Mouse (Mus musculus): ENCODE measurements around the gene Birc6.
A peak's percentile ranks its signal among the peaks of the same experiment; 100 is the strongest.

Gene Birc6

DNA sequence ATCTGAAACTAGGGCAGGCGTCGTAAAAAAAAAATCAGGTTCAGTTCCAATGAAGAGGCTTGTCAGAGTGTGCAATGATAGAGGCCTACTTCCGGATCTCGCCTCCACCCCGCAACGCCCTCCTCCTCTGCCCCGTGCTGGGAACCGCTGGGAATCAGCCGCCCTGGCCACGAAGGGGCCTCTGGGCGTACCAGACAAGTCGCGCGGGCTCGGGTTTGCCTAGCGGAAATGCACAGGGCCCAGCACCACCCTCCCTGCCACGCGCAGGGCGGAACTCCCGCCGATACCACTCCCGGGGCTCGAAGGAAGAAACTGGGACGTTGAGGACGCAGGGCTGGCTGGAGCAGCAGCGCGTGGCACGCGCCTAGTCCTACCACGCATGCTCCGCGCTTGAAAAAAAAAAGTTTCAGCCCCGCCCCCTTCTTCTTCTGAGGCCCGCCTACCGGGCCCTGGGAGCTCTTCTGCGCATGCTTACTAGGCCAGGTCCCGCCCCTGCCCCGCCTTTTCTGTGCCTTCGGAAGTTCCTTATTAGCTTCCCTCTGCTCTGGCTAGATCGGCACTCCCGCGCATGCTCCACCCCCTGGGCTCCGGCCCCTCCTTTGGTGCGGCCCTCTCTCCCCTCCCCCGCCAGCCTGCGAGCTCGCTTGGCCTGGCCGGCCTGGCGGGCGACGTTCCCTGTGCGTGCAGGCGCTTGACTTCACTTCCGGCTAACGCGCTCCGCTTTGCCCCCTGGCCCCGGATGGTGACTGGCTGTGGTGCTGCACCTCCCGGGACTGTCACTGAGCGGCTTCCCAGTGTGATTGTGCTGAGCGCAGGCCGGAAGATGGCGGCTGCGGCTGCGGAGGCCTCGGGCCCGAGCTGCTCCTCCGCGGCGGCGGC lies at the start of gene Birc6:
Gene Birc6, plus strand, starts transcription at position 567 of the 879 bp plus-strand sequence.
- peak; percentile 100 for DNase-seq (ENCODE audit: low spot score)

DNA sequence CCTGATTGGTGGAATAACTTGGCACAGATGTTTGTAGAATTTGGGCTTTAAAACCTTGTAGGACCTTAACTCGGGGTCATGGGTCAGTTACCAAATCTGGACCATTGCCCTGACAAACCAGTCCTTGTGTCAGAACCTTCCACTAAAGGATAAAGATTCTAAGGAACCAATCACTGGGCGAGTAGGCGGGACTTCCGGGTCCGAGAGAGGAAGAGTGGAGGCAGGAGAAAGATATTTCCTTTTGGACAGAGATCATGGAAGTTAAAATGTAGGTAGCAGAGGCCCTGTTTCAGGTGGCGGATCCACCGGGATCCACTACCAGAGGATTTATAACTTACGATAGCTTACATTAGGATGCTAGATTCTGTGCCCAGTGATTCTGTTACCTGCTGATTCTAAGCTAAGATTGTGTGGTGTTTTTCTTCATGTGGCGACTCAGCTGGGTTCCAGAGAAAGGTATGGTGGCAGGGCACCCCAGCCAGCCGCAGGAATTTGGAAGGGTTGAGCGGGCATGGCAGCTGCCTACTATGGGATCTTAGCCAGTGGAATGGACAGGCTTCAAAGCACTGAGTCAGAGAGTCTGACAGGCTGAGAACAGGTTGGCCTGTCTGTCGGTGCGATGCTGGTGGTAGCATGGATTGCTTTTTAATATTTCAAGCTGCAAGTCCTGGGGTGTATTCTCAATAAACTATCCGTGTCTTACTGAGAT lies 47.6 kb upstream of the Birc6 start:
- no peak for DNase-seq (ENCODE audit: low spot score)

DNA sequence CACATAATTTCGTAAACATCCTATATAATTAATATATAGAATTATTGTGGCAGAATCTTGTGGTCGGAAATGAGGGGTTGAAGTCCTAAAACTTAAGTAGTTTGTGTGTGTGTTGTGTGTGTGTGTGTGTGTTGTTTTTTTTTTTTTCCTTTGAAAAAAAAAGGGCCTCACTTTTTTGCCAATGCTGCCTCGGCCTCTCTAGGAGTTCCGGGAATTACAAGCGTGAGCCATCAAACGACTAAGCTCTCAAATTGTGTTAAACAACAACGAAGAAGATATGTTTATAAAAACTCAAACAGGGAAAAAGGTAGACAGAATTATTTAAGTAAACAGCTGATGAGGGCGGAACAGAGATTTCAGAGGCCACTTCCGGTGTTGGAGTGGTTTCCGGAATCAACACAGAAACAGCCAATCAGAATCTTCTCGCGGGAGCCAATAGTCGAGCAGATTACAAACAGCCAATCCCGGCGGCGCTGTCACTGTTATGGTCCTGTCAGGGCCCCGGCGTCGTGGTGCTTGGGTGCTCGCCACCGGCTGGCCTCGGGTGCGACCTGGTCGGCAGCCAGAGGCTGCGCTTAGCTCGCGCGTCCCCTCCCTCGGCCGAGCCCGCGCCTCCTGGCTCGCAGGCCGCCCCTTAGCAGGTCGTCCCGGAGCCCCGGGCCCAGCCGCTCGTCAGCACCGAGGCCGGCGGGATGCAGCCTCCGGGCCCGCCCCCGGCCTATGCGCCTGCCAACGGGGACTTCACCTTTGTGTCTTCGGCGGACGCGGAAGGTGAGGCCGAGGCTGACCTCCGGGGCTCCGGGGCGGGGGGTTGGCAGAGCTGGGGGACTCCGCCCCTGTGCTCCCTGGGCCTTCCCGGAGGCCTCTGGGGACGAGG lies 38.8 kb upstream of the Birc6 start, which contains the start of gene Yipf4:
Gene Yipf4, plus strand, starts transcription at position 470 of the 877 bp plus-strand sequence.
- DNase-seq (ENCODE audit: low spot score): peak; percentile 99

DNA sequence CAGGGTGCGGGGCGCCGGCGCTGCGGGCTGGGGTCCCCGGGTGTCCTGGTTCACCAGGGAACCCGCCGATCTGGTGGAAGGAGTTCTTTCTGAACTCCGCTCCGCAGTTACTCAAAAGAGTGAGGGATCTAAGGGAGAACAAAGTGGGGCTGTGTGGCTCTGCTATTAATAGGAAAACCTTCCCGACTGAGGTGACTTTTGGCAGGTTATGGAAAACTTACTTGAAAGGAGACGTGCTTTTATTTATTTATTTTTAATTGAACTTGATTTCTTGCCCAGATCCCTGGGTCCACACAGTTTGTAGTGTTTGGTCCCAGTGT lies 38.2 kb upstream of the Birc6 start:
- DNase-seq (ENCODE audit: low spot score): no peak

DNA sequence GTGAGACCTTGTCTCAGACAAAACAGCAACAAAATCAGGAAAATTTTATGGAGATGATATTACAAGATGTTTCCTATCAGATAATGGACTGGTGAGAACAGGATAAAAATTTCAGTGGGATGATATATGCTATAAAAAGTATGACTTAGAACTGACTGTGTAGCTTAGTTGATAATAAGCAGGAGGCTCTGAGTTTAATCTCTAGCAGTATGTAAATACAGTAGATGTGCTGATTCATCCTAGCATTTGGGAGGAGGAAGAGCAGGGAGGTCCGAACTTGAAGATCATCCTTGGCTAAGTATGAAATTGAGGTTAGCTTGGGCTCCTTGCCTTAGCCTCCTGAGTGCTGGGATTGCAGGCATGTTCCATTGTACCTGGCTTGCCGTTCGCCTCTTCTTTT lies 36.5 kb upstream of the Birc6 start:
- DNase-seq (ENCODE audit: low spot score): peak; percentile 31

DNA sequence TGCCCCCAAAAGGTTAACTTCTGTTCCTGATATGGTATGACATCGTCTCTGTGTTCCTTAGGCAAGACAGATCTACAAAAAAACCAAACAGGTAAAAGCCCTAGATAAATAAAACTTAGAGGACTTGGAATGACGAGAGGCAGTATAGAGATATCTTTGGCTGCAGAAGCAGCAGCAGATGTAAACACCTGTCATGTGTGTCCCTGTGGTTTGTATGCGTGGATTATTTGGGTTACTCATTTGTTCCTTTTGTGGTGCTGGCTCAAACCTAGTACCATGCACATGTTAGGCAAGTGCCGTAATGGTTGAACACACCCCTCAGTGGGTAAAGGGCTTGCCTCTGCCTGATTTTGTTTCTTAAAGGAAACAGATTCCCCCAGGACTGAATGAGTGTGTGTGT lies 27.9 kb upstream of the Birc6 start:
- DNase-seq (ENCODE audit: low spot score): no peak

DNA sequence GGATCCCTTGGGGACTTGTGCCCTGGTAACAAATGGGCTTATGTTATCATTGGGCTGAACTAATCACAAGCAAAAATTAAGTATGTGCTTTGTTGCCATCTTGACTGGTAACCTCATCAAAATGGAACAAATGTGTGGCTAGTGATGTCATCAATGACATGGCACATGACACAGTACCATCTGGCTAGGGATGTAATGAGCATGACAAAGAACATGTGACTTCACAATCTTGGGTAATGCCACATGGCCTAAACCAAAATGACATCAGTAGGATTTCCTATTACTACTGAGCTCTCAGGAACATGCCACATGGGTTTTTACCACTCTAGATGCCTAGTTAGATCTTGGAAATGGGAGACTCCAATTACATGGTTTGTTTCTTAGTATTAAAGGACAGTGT lies 27.0 kb upstream of the Birc6 start:
- DNase-seq (ENCODE audit: low spot score): peak; percentile 58

DNA sequence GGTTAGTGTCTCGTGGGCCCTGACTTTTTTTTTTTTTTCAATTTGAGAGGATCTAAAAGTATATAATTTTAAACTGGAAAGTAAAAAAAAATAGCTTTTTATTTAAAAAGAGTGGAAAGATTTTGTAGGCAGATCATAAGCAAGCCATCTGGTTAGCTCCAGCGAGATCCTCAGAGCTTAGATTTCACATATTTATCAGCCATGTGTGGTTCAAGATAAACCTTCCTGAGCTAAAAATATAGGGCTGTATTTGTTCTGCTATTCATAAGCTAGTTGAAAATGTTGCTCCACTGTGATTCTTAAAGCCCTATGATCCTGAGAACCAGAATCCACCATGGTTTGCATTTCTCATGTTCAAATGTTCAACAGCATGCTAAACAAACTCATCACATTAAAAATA lies 20.2 kb upstream of the Birc6 start:
- DNase-seq (ENCODE audit: low spot score): no peak

DNA sequence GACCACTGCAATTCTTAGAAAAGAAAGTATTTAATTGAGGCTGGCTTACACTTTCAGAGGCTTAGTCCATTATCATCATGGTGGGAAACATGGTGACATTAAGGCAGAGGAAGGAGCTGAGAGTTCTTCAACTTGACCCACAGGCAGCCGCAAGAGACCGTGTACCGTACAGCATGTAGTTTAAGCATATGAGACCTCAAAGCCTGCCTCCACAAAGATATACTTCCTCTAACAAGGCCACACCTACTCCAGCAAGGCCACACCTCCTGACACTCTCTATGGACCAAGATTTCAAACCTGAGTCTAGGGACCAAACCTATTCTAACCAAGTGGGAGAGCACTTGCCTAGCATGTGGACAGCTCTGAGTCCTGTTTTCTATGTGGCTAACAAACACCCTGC lies 19.5 kb upstream of the Birc6 start:
- no peak for DNase-seq (ENCODE audit: low spot score)

DNA sequence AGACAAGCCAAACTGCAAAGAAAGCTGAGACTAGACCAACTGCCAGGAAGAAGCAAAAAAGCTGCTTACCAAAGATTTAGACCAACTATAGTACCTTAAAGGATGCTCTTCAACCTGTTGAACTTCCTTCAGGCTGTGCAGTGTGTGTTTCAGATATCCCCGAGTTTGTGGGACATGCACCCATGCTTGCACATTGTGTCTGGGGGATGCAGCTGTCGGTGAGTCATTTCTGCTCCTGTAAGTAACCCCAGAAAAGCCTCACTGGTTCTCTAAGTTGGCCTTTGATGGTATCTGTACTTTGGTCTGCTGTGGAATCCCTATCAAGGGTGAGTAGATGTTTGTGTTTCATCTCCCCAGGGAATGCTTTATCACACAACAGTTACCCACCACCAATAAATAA lies 15.8 kb upstream of the Birc6 start:
- DNase-seq (ENCODE audit: low spot score): no peak

DNA sequence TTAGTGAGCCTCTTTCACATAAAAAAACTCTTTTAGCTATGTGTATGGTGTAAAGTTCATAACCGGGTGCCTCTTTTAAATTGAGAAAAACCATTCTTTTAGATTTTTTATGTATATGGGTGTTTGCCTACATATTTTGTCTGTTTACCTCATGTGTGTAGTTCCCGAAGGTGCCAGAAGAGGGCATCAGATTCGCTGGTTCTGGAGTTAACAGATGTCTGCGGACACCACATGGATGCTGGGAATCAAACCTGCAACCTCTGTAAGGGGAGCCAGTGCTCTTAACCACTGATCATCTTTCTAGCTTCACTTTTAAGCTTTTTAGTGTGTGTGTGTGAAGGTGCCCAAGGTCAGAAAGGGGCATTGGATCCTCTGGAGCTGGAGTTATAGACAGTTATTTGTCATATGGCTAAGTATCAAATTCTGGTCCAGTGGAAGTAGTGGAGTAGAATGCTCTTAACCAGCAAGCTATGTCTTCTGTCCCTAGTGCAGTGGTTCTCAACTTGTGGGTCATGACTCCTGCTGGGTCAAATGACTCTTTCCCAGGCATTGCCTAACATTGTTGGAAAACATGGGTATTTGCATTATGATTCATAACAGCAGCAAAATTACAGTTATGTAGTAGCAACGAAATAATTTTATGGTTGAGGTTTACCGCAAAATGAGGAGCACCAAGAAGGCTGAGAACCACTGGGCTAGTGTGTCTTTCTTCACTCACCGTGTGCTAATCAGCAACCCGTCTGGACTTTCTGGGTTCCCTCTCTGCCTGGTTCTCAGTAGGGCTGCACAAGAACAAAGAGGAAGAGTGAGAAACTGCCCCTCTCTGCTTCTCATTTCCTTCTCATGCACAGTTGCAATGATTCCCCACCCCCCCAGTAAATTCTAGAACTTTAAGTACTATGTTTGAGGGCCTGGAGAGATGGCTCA lies 5.0 kb upstream of the Birc6 start:
- no peak for DNase-seq (ENCODE audit: low spot score)

DNA sequence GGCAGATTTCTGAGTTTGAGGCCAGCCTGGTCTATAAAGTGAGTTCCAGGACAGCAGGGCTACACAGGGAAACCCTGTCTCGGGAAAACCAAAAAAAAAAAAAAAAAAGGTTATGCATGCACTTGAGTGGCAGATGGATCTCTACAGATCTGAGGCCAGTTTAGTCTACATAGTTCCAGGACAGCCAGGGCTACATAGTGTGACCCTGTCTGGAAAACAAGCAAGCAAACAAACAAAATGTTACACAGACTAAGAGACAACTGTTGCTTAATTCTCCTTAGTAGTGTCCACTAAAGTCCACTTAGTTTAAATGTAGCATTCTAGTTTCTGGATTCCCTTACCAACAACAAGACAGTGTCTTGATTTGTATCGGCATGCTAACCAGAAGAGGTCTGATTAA lies 2.0 kb upstream of the Birc6 start:
- no peak for DNase-seq (ENCODE audit: low spot score)

DNA sequence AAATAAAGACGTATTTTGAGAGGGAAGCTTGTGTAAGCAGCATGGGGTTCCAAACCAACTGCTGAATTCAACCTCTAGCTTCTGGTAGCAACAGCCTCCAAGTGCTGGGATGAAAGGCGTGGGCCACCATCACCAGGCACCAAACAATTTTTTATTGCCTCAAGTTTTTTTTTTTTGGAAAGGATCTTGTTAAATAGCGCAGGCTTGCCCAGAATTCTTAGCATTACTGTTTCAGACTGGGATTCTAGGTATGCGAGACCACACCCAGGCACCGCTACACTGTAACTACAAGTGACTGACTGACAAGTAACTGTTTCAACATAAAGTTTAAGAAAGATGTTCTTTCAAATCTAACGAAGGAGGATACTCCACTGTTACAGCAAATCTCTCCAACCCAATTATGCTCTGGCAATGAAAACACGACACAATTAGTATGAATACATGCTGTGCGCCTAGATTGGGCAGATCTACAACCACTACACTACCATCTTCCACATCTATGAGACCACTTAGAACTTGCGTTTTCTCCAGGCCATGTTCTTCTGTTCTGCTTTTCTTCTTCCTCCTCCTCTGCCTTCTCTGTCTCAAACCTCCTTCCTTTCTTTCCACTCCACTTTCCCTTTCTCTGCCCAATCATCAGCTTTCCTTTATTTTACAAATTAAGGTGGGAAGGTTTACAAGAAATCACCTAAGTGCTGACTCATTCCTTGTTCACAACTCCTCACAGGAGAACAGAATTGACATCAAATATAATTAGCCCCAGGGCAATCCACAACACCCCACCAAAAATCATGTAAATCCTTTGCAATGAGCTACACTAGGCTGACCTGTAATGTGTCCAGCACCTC lies 1.1 kb upstream of the Birc6 start:
- DNase-seq (ENCODE audit: low spot score): peak; percentile 30

DNA sequence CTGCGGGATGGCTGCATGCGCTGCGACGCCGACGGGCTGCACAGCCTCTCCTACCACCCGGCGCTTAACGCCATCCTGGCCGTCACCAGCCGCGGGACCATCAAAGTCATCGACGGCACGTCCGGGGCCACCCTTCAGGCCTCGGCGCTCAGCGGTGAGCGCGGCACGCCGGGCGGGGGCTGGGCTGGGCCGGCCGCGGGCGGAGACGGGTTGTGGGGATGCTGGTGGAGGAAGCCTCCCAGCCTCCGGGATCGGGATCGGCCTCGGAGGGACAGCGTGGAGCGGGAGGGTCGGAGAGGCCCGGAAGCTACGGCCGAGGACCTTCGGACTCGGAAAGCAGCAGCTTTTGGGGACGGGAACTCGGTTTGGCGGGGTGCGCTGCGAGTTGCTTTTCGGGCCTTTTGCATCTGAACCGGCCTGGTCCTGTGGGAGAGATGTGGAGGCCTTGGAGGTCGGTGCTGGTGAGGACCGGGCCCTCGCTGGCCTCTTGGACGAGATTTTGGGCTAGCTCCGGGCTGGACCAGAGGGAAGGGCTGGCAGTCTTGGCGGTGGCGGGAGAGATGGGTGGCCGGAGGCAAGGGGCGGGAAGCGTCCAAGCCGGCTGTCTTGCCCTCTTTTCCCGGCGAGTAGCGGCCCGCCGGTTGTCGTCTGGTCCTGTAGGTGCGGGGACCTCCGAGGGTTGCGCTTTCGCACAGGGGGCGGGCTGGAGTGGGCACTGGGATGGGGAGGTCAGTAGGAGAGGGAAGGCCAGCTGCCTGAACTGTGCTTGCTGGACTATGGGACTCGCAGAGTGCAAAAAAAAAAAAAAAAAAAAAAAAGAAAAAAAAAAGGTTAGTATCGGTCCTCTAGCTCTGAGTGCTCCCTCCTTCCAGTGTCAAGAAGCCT lies 795 bp downstream of the Birc6 start:
- DNase-seq (ENCODE audit: low spot score): peak; percentile 73

DNA sequence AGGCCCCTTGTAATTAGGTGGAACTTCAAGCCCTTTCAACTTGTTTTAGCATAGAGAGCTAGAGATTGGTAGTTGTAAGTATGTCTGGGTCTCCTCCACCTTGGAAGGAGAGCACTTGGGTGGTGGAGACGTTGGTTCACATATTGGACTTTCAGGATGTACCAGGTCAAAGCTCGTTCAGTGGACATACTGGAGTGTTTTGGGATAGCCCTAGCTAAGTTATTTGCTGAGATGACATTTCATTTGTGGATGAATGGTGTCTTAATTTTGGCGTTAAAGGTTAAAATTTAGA lies 1.4 kb downstream of the Birc6 start:
- no peak for DNase-seq (ENCODE audit: low spot score)

DNA sequence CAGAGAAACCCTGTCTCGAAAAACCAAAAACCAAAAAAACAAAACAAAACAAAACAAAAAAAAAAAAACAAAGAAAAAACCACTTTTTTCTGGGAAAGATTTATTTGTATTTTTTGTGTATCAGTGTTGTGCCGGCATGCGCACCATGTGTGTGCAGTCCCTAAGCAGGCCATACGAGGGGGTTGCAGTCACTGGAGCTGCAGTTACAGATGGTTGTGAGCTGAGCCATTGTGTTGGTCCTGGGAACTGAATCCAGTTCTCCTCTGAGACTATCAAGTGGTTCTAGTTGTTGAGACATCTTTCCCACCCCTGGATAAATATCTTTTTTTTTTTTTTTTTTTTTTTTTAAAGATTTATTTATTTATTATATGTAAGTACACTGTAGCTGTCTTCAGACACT lies 6.9 kb downstream of the Birc6 start:
- no peak for DNase-seq (ENCODE audit: low spot score)

DNA sequence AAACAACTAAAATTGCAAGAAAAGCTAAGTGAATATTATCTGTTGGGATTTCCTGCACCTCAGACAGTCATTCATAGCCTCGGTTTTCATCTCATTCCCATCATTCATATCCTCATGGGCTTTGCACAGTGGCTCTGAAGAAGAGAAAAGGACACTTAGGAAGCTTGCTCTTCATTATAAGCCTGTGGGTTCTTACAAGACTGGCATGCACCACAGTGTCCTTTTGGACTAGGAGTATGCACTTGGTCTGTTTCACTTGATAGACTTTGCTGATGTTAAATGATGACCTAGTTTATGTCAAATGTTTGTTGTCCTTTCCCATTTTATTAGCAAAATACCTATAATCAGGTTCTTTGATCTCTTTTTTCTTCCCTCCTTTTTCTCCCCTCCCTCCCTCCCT lies 9.4 kb downstream of the Birc6 start:
- DNase-seq (ENCODE audit: low spot score): no peak

DNA sequence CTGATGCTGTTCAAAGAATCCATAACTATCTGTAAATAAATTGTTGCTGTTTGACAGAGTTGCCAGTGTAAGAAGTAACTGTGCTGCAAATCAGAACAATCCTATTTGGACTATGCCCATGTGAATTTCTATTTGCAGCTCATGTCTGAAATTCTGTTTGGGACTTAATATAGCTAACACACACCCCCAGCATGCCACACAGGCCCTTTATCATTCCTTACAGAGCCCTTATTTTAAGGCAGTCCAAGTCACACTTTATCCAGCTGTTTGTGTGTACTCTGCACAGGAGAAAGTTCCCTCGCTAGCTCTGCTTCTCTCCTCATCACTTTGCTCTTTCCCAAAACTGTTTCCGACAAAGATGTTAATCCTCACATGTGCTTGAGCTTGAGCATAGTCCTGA lies 15.5 kb downstream of the Birc6 start:
- DNase-seq (ENCODE audit: low spot score): no peak

DNA sequence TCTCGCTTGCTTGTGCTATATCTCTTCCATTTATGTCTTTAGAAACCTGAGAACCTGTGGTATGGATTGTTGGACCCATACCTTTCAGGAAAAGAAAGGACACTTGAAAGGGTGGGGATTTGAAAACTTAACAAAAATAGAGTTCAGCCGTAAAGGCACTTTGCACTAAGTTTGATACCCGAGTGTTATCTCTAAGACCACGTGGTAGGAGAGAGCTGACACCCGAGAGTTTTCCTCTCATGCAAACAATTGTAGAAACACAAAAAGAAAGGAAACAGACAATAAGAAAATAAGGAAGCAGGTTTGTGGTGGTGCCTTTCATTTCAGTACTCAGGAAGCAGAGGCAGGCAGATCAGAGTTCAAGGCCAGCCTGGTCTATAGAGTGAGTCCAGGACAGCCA lies 26.0 kb downstream of the Birc6 start:
- no peak for DNase-seq (ENCODE audit: low spot score)

DNA sequence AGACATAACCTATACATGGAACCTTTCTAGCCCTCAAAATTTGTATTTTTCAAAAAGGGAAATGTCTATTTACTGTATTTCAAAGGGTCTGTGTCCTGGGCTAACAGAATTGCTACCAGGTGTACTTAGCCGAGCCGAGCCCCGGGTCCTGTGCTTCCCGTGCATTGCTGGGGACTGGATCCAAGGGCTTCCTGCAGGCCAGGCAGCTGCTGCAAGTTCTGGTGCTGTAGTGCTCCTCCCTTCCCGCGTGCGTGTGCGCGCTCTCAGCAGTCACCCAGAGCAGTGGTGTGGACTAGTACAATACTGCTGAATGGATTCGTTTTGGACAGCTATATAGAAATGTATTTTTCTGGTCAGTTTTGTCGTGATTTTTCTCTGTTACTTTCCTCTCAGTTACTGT lies 31.8 kb downstream of the Birc6 start:
- DNase-seq (ENCODE audit: low spot score): no peak
